Mouse (Mus musculus) kidney, postnatal 36 days (tissue): ENCODE measurements around the gene Fbxl5.

ENCODE experiments used
- DNase-seq, 2 experiments: peaks; one replicate each; pipeline ENCODE4 v3.0.0; 2021 to 2022; ENCODE audit warnings: mixed read lengths in 2 of 2

Fbxl5 gene

GRCm38 (mm10) chr5:43827366-43827765, 5.9 kb upstream of the Fbxl5 start:
- no peak for DNase-seq

DNA sequence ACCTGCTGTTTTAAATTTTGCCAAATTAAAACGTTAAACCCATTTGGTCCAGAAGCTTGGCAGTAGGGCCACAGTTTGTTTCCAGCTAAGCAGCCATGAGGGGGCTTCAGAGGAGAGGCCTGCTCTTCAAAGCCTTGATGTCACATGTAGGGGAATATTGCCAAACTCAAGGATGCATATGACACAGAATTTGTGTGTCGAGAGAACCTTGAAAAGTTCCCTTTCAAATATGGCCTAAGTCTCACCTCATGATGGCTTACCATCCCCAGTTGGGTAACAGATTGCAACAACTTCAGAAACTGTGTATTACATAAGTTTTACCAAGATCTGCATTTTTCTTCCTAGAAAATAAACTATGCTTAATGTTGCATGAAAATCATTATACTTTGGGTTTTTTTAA, 5.4 kb upstream of the Fbxl5 start:
- no peak for DNase-seq

DNA sequence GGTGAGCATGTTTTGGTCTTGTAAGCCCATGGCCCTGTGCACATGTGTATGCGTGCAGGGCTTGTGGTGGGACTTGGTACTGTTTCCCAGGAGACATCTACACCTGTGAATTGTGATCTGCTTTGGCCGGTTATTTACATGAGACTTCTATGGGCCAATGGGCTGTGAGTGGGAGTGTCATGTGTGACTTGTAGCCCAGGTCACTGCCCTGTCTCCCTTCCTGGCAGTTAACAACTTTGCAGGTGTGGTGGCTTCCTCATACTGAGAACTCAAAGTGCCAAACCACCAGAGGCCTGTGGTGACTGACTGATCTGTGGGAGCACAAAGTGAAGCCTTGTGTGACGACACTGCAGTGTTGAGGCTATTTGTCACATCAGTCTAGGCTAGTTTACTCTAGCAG, 3.1 kb upstream of the Fbxl5 start:
- DNase-seq: no peak

GRCm38 (mm10) chr5:43822824-43823223, 1.4 kb upstream of the Fbxl5 start:
- DNase-seq: no peak

DNA sequence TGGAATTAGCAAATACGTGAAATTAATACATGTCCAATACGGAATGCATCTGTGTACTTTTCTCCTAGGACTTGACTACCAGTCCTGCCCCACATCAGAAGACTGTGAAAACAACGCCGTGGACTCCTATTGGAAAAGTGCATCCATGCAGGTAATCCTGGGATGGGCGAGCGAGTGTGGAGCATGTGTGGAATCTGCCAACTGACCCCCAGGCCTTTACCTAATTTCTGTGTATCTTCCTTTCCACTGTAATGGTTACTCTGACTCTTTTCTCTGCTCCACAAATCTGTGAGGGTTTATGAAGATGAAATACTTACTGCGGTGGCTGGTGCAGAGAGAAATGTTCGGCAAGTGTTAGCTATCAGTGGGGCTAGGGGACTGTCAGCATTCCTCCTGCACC, 761 bp upstream of the Fbxl5 start:
- no peak for DNase-seq

DNA sequence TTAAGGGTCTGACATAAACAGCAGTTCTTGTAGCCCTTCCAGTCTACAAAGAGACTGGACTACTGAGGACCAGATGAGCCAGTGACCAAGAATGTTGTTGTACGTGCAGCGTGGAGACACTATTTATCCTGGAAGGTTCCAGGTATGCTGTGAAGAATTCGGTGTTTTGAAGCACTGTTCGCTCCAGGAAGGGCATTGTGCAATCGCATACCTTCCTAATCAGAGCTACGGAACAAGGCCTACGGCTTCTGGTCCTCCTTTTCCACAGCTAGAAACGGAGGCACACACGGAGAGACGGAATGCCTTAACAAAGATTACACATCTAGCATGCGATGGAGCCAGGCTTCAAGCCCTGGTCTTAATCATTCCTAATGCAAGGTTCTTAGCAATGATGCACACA, 653 bp downstream of the Fbxl5 start:
- no peak for DNase-seq

- DNase-seq: peak; percentile 18 to 42
Observed at GRCm38 (mm10) chr5:43818695-43819094, 2.7 kb downstream of the Fbxl5 start, which contains the start of gene Bst1. Gene Bst1, plus strand, starts transcription at chr5:43818885.

DNA sequence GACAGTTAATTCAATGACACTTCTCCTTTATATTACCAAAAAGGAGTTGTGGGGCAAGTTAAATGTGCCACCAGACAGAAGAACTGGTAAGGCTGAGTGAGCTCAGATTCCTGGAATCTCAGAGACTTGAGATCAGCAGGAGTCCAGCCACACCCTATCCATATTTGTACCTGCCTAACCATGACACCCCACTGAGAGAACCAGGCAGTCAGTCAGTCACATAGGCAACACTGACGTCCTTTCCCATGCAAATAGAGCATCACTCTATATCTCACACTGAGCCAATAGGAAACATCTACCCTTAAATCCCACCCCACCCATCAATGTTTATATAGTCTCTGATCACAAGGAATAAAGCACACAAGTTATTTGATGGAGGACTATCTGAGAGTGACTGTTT, 5.7 kb downstream of the Fbxl5 start:
- DNase-seq: no peak

- DNase-seq: no peak
Observed at GRCm38 (mm10) chr5:43814536-43814935, 6.9 kb downstream of the Fbxl5 start.

DNA sequence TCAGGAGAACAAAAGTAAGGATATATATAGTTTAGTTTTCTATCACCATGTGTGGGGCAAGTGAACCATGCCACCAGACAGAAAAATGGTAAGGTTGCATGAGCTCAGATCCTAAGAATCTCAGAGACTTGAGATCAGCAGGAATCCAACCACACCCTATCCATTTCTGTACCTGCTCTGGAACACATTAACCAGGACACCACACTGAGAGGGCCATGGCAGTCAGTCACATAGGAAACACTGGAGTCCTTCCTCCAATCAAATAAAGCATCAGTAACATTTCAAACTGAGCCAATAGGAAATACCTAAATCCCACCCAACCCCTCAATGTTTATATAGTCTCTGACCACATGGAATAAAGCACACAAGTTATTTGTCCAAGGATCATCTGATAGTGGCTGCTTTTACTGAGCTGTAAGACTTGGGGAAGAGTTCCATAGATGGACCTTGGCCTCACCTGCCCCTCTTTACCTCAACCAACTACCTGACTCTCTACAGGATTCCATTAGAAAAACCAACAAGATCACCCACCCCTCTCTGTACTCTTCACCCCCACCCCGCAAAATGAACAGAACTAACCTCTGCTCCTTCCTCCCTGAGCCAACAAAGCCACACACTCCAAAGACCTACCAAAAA, 10.9 kb downstream of the Fbxl5 start:
- DNase-seq: no peak

- peak; percentile 68 to 87 for DNase-seq
Observed at GRCm38 (mm10) chr5:43807744-43808696, 13.4 kb downstream of the Fbxl5 start.

- no peak for DNase-seq
Observed at GRCm38 (mm10) chr5:43806914-43807313, 14.5 kb downstream of the Fbxl5 start.

DNA sequence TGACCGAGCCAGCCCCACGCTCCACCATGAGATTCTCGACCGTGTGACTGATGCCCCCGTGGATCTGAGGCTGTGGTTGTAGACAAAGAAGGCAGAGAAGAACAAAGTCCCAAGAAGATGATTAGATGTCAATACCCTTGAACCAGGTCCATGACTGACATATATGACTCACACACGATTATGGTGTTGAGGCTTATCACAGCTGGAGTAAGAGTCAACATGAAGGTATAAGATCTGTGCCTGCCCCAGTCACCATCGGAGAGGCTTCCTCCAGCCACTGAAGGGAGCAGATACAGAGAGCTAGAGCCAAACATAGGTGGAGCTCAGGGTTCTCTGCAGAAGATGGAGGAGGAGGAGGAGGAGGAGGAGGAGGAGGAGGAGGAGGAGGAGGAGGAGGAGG, 15.1 kb downstream of the Fbxl5 start:
- no peak for DNase-seq

DNA sequence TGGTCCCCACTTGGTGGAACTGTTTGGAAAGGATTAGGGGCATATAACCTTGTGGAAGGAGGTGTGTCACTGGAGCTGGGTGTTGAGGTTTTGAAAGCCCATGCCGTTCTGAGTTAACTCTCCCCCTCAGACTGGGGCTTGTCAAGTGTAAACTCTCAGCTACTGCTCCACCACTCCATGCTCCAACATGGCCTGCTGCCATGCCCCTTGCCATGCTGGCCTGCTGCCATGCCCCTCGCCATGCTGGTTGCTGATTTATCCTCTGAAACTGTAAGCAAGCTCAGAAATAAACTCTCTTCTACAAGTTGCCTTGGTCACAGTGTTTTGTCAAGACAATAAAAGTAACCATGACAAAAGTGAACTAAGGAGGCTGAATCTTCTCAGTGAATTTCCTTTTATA, 16.0 kb downstream of the Fbxl5 start:
- no peak for DNase-seq

DNA sequence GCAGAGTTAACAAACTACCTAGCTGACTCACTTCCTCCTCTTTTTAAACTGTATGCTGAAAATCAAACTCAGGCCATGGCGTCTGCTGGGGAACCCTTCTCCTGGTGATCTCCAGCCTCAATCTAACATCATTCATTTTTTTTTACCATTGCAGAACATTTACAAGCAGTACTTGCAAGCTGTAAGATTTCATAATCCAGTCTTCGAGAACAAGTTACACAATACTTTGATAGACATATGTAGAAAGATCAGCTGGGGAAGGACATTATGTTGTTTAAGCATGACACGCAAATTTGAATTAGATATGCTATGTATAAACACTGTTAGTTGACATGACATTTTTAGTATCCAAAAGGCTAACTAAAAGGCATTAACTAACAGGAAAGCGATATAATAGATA, 19.6 kb downstream of the Fbxl5 start:
- no peak for DNase-seq

GRCm38 (mm10) chr5:43801253-43801652, 20.2 kb downstream of the Fbxl5 start:
- no peak for DNase-seq

DNA sequence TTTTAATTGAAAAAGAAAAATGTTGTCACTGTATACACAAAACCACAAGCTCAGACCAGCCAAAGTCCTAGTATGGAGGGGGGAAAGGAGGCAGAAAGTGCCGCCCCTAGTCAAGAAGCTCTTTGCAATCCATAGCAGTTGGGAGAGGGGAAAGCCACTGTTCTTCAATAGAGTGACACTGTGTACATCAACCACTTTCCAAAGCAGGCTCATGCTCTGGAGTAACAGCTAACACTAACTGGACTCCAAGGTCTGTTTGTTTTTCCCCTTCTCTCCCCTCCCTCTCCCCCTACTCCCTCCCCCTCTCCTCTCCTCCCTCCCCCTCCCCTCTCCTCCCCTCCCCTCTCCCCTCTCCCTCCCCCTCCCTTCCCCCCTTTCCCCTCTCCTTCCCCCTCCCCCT, 20.7 kb downstream of the Fbxl5 start:
- no peak for DNase-seq

GRCm38 (mm10) chr5:43799530-43799929, 21.9 kb downstream of the Fbxl5 start:
- no peak for DNase-seq

DNA sequence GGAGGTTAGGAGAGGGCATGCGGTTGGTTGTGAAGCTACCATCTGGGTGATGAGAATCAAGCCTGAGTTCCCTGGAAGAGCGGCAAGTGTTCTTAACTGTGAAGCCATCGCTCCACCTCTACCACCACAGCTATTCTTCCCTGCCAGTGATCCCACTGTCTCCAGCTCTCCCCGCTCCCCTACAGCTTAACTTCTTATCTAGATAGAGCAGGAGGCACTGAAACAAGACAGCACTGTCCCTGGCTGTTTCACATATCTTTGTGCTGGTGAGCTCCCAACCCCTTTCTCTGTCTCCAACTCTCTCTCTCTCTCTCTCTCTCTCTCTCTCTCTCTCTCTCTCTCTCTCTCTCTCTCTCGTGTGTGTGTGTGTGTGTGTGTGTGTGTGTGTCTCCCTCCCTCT, 29.1 kb downstream of the Fbxl5 start:
- no peak for DNase-seq

DNA sequence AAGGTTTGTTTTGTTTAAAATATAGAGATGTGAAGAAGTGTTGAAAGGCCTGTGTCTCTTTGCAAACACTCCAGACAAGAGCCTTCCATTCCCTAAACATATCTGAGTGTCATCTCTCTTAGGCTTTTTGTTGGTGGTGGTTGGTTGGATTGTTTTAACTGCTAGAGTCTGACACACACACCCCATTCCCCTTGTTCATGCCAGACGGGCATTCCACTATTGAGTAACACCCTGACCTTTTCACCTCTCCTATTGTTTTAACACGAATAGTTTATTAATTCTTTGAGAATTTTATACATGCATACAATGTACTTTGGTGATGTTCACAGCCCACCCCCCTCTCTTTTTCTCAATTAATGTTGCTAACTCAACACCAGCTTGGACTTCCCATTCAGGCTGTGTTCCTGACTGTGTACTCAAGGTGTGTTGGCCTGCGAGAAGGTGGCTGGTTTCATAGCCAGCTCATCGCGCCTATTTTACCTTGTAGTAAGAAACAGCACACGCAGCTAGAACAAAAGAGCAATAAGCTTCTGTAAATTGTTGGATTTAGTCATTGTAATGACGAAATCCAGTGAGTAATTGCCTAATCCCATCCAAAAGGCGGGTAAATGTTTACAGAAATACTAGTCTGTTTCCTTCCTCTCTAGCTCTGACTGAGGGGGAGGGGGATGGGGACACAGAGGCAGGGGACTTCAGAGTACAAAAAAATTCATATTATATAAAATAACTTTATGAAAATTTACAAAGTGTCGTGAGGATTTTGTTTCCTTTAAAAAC, 33.3 kb downstream of the Fbxl5 start:
- no peak for DNase-seq

GRCm38 (mm10) chr5:43786607-43787006, 34.8 kb downstream of the Fbxl5 start:
- no peak for DNase-seq

GRCm38 (mm10) chr5:43783996-43784395, 37.4 kb downstream of the Fbxl5 start:
- DNase-seq: no peak
